Mouse (Mus musculus): ENCODE results near the gene Tspan11. TPM values are rescaled to one million over a fixed set of nuclear protein-coding genes. Genes with fewer than 3 reads are reported as not detected.

Tspan11 gene
- 0.78 and 1.2 TPM in 2 replicates for polyA plus RNA-seq (2012; rRNA removed)

DNA sequence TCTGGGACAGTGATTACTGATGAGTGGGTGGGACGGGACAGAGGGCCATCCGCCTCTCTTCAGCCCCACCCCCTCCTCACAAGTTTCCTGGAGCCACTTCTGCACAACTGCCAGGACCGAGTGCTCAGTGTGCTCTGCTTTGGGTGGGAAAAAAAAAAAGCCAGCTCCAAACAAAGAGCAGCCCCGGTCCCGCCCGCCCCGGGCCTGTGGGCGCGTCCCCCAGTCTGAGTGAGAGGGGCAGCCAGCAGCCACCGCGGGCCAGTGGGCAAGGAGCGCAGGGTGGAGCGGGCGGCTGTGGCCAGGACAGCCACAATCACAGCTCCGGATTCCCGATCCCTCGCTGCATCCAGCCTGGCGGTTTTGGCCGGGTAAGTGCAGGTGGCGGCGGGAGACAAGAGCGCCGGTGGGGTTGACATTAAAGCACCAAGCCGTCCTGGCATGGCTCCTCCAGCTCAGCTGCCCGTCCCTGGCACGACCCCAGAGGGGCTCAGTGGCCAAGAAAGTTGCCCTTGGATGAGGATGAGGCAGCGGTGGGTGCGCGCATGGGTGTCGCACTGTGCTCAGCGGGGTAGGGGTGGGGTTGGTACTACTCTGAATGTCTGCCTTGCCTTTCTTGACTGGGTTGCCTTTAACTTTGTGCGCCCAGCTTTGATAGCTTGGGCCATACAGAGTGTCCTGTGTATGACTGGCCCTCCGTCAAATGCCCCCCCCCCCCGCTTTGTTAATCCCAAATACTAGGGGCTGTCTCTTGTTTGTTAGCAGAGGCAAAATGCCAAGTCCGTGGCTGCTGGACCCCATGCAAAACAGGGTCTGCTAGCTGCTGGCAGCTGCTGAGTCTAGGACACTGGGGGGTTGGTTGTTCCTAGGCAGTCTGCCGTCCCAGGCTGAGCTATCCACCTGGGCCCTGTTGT, at the start of gene Tspan11:
Tspan11 (plus strand) TSS at position 79 of the 911 bp plus-strand sequence.
- H3K27me3 ChIP-seq (replicated peaks; ENCODE audit: control insufficient read depth, insufficient read depth, low read length), result no peaks in the 10 kb centered on the region
- 8% methylated on average over 36 of the region's 36 CpGs for WGBS
- DNase-seq, result peak; percentile 17
- H3K36me3 ChIP-seq (ENCODE audit: control insufficient read depth, insufficient read depth, low read length), result no peaks in the 10 kb centered on the region
- H3K4me3 ChIP-seq (ENCODE audit: insufficient read depth, low read depth, low read length), result no peak within 1 kb of the TSS
- peaks cover 4% of the 10 kb centered on the region; the same call in 1 of the 2 replicates for H3K4me1 ChIP-seq (ENCODE audit: control insufficient read depth, insufficient read depth, low read length)
- TF ChIP-seq CTCF (conservative IDR thresholded peaks at IDR 0.05; ENCODE audit: insufficient read depth, insufficient read length, low read depth, low read length) (no peak), POLR2A (IDR thresholded peaks at IDR 0.05; ENCODE audit: low read depth, low read length) (no peak)
- H3K27ac ChIP-seq (ENCODE audit: insufficient read depth, low read depth, low read length), result no peak within 1 kb of the TSS

DNA sequence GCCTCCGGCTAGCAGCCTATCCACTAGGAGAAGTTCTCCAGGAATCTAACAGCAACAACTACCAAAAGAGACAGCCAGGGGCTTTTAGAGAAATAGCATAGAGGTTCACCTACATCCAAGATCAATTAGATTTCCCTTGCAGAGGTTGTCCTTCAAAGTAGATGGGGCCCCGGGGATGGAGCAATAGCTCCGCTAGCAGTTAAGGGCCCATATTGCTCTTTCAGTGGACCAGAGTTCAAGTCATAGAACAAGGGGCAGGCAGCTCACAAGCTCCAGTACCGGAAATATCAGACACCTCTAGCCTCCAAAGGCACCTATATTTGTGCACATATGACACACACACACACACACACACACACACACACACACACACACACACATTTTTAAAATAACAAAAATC, 49.5 kb upstream of the Tspan11 start:
- H3K4me3 ChIP-seq (ENCODE audit: insufficient read depth, low read depth, low read length), result no peak overlapping the region

DNA sequence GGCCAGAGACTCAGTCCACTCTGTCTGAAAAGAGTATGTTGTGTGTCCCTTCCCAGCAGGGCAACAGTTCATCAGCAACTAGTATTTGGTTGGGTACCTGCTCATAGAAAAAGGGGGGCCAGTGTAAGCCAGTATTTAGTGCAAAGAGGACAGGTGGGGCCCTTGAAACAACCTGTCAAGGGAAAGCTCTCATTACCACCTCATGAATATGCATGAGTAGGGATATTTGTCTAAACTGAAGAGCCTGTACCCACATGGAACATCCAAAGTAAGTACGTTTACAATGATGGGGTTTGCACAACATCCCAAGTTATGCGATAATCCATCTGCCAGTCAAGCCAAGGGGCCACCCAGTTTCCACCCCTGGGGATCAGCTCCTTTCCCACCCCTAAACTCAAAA, 47.9 kb upstream of the Tspan11 start:
- Histone ChIP-seq H3K27ac (ENCODE audit: insufficient read depth, low read depth, low read length) (no peak overlapping the region), H3K4me1 (ENCODE audit: control insufficient read depth, insufficient read depth, low read length) (no peaks in the 10 kb centered on the region), H3K4me3 (ENCODE audit: insufficient read depth, low read depth, low read length) (no peak overlapping the region), H3K36me3 (ENCODE audit: control insufficient read depth, insufficient read depth, low read length) (no peaks in the 10 kb centered on the region), H3K27me3 (replicated peaks; ENCODE audit: control insufficient read depth, insufficient read depth, low read length) (no peaks in the 10 kb centered on the region)
- DNase-seq, result no peak
- WGBS, result 98% methylated on average over 2 of the region's 2 CpGs
- TF ChIP-seq CTCF (conservative IDR thresholded peaks at IDR 0.05; ENCODE audit: insufficient read depth, insufficient read length, low read depth, low read length) (no peak), POLR2A (IDR thresholded peaks at IDR 0.05; ENCODE audit: low read depth, low read length) (no peak)

More for the DNA sequence above, 49.5 kb upstream of the Tspan11 start:
- Histone ChIP-seq H3K36me3 (ENCODE audit: control insufficient read depth, insufficient read depth, low read length) (no peaks in the 10 kb centered on the region), H3K27me3 (replicated peaks; ENCODE audit: control insufficient read depth, insufficient read depth, low read length) (no peaks in the 10 kb centered on the region), H3K4me1 (ENCODE audit: control insufficient read depth, insufficient read depth, low read length) (no peaks in the 10 kb centered on the region), H3K27ac (ENCODE audit: insufficient read depth, low read depth, low read length) (no peak overlapping the region)
- TF ChIP-seq CTCF (conservative IDR thresholded peaks at IDR 0.05; ENCODE audit: insufficient read depth, insufficient read length, low read depth, low read length) (no peak), POLR2A (IDR thresholded peaks at IDR 0.05; ENCODE audit: low read depth, low read length) (no peak)
- 93% methylated on average over 4 of the region's 4 CpGs for WGBS
- DNase-seq, result no peak

- H3K27me3 ChIP-seq (replicated peaks; ENCODE audit: control insufficient read depth, insufficient read depth, low read length), result no peaks in the 10 kb centered on the region
- no peak overlapping the region for H3K4me3 ChIP-seq (ENCODE audit: insufficient read depth, low read depth, low read length)
- H3K36me3 ChIP-seq (ENCODE audit: control insufficient read depth, insufficient read depth, low read length), result no peaks in the 10 kb centered on the region
- DNase-seq, result no peak
- 54% methylated on average over 7 of the region's 7 CpGs for WGBS
- H3K4me1 ChIP-seq (ENCODE audit: control insufficient read depth, insufficient read depth, low read length), result no peaks in the 10 kb centered on the region
- H3K27ac ChIP-seq (ENCODE audit: insufficient read depth, low read depth, low read length), result no peak overlapping the region
- TF ChIP-seq POLR2A (IDR thresholded peaks at IDR 0.05; ENCODE audit: low read depth, low read length), result no peak
- no peak for TF ChIP-seq CTCF (conservative IDR thresholded peaks at IDR 0.05; ENCODE audit: insufficient read depth, insufficient read length, low read depth, low read length)
These were observed 47.2 kb upstream of the Tspan11 start for GRCm38 (mm10) chr6:127840171-127840570.

GRCm38 (mm10) chr6:127841326-127841725, 46.1 kb upstream of the Tspan11 start:
- Histone ChIP-seq H3K4me1 (ENCODE audit: control insufficient read depth, insufficient read depth, low read length) (no peaks in the 10 kb centered on the region), H3K4me3 (ENCODE audit: insufficient read depth, low read depth, low read length) (no peak overlapping the region), H3K27me3 (replicated peaks; ENCODE audit: control insufficient read depth, insufficient read depth, low read length) (no peaks in the 10 kb centered on the region), H3K27ac (ENCODE audit: insufficient read depth, low read depth, low read length) (no peak overlapping the region), H3K36me3 (ENCODE audit: control insufficient read depth, insufficient read depth, low read length) (no peaks in the 10 kb centered on the region)
- TF ChIP-seq POLR2A (IDR thresholded peaks at IDR 0.05; ENCODE audit: low read depth, low read length), result no peak
- no peak for TF ChIP-seq CTCF (conservative IDR thresholded peaks at IDR 0.05; ENCODE audit: insufficient read depth, insufficient read length, low read depth, low read length)
- DNase-seq, result no peak
- WGBS, result 74% methylated on average over 7 of the region's 7 CpGs

DNA sequence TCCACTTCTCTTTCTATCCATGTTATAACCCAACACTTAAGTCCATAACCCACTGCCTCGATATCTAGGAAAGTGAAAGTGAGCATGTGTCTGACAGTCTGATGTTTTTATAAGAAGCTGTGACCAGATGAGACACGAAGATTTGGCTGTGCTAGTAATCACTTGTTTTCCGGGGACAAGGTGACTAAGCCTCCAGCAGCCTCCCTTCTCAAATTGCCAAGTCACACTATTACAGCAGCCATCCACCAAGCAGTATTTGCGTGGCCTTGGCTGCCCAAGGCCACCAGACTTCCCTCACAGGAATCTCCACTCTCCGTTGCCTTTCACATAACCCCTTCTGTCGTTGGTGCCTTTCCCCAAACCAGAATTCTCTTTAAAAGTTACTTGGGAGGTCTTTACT, 40.9 kb upstream of the Tspan11 start:
- Histone ChIP-seq H3K27me3 (replicated peaks; ENCODE audit: control insufficient read depth, insufficient read depth, low read length) (no peaks in the 10 kb centered on the region), H3K27ac (ENCODE audit: insufficient read depth, low read depth, low read length) (no peak overlapping the region), H3K4me1 (ENCODE audit: control insufficient read depth, insufficient read depth, low read length) (no peaks in the 10 kb centered on the region), H3K4me3 (ENCODE audit: insufficient read depth, low read depth, low read length) (no peak overlapping the region), H3K36me3 (ENCODE audit: control insufficient read depth, insufficient read depth, low read length) (no peaks in the 10 kb centered on the region)
- WGBS, result 68% methylated on average over 6 of the region's 6 CpGs
- DNase-seq, result no peak
- TF ChIP-seq CTCF (conservative IDR thresholded peaks at IDR 0.05; ENCODE audit: insufficient read depth, insufficient read length, low read depth, low read length) (no peak), POLR2A (IDR thresholded peaks at IDR 0.05; ENCODE audit: low read depth, low read length) (no peak)

GRCm38 (mm10) chr6:127849496-127849895, 37.9 kb upstream of the Tspan11 start:
- DNase-seq, result no peak
- Histone ChIP-seq H3K27me3 (replicated peaks; ENCODE audit: control insufficient read depth, insufficient read depth, low read length) (no peaks in the 10 kb centered on the region), H3K4me1 (ENCODE audit: control insufficient read depth, insufficient read depth, low read length) (no peaks in the 10 kb centered on the region), H3K27ac (ENCODE audit: insufficient read depth, low read depth, low read length) (no peak overlapping the region), H3K36me3 (ENCODE audit: control insufficient read depth, insufficient read depth, low read length) (no peaks in the 10 kb centered on the region), H3K4me3 (ENCODE audit: insufficient read depth, low read depth, low read length) (no peak overlapping the region)
- 72% methylated on average over 6 of the region's 6 CpGs for WGBS
- no peak for TF ChIP-seq POLR2A (IDR thresholded peaks at IDR 0.05; ENCODE audit: low read depth, low read length)
- no peak for TF ChIP-seq CTCF (conservative IDR thresholded peaks at IDR 0.05; ENCODE audit: insufficient read depth, insufficient read length, low read depth, low read length)

Measured in kidney, adult 2 months (tissue).